ENCODE assay signal across 8 mouse cellular contexts in genomic region chr11:96828881-96829280, GRCm38 (mm10). TPM values are rescaled to one million over a fixed set of nuclear protein-coding genes. Genes with fewer than 3 reads are reported as not detected.
DNase-seq lines count a peak whose midpoint lies in the region; ATAC-seq and TF ChIP-seq lines count a peak whose summit lies in the region.

No protein-coding gene starts in this region.

- H3K9me3 ChIP-seq in kidney, postnatal 0 days (replicated peaks; ENCODE audit: low read length): no peaks in the 10 kb centered on the region
- no peaks in the 10 kb centered on the region for H3K9me3 ChIP-seq in embryonic facial prominence, embryonic 10.5 days
- H3K9me3 ChIP-seq in hindbrain, embryonic 15.5 days: no peaks in the 10 kb centered on the region
- no peaks in the 10 kb centered on the region for H3K9me3 ChIP-seq in midbrain, embryonic 15.5 days

- H3K36me3 ChIP-seq in kidney, postnatal 0 days (ENCODE audit: insufficient read depth, low read length): no peaks in the 10 kb centered on the region
- H3K36me3 ChIP-seq in embryonic facial prominence, embryonic 10.5 days (replicated peaks): peaks cover 35% of the 10 kb centered on the region
- peaks cover 2% of the 10 kb centered on the region; the same call in 1 of the 2 replicates for H3K36me3 ChIP-seq in hindbrain, embryonic 15.5 days
- peaks cover 4% of the 10 kb centered on the region for H3K36me3 ChIP-seq in midbrain, embryonic 15.5 days (replicated peaks)

- WGBS in kidney, postnatal 0 days: 8% methylated on average over 10 of the region's 10 CpGs
- WGBS in embryonic facial prominence, embryonic 10.5 days: 19% methylated on average over 10 of the region's 10 CpGs
- 22% methylated on average over 10 of the region's 10 CpGs for WGBS in hindbrain, embryonic 15.5 days
- 13% methylated on average over 10 of the region's 10 CpGs for WGBS in midbrain, embryonic 15.5 days

- no peak for TF ChIP-seq CTCF in kidney, postnatal 0 days (IDR thresholded peaks at IDR 0.05; ENCODE audit: low read depth)

- no peaks in the 10 kb centered on the region for H3K27me3 ChIP-seq in kidney, postnatal 0 days (ENCODE audit: insufficient read depth, low read length)
- H3K27me3 ChIP-seq in embryonic facial prominence, embryonic 10.5 days (replicated peaks; ENCODE audit: low read depth, poor library complexity, severe bottlenecking): no peaks in the 10 kb centered on the region
- H3K27me3 ChIP-seq in hindbrain, embryonic 15.5 days: no peaks in the 10 kb centered on the region
- no peaks in the 10 kb centered on the region for H3K27me3 ChIP-seq in midbrain, embryonic 15.5 days (replicated peaks)

- peak overlapping the region; percentile 67 for H3K4me3 ChIP-seq in kidney, postnatal 0 days (replicated peaks; ENCODE audit: low read depth, low read length)
- peak overlapping the region; percentile 76 for H3K4me3 ChIP-seq in embryonic facial prominence, embryonic 10.5 days
- peak overlapping the region; percentile 89 for H3K4me3 ChIP-seq in hindbrain, embryonic 15.5 days
- H3K4me3 ChIP-seq in midbrain, embryonic 15.5 days: peak overlapping the region; percentile 98

- H3K9ac ChIP-seq in kidney, postnatal 0 days (ENCODE audit: low read depth, low read length): peak overlapping the region; percentile 84
- H3K9ac ChIP-seq in hindbrain, embryonic 15.5 days: peak overlapping the region; percentile 83
- peak overlapping the region; percentile 80 for H3K9ac ChIP-seq in midbrain, embryonic 15.5 days

- no peak for DNase-seq in kidney, postnatal 0 days (ENCODE audit: low spot score)
- DNase-seq in kidney, postnatal 25 days: no peak
- no peak for DNase-seq in embryonic facial prominence, embryonic 10.5 days (ENCODE audit: low spot score)
- no peak for DNase-seq in yolk sac, embryonic 10.5 days (ENCODE audit: low spot score)
- DNase-seq in gastrocnemius, adult 8-10 months (ENCODE audit: low spot score in 2 of 2): no peak
- DNase-seq in layer of hippocampus, adult 8-10 months (ENCODE audit: low spot score in 2 of 2): no peak

- H3K4me2 ChIP-seq in kidney, postnatal 0 days (ENCODE audit: low read length): peak overlapping the region; percentile 79
- H3K4me2 ChIP-seq in hindbrain, embryonic 15.5 days: peak overlapping the region; percentile 86
- H3K4me2 ChIP-seq in midbrain, embryonic 15.5 days: peak overlapping the region; percentile 88

- no peak for ATAC-seq in kidney, postnatal 0 days (replicated peaks; ENCODE audit: low FRiP score, low read depth)
- ATAC-seq in hindbrain, embryonic 15.5 days (ENCODE audit: low FRiP score, low read depth): no peak
- ATAC-seq in midbrain, embryonic 15.5 days (replicated peaks): no peak

- H3K4me1 ChIP-seq in kidney, postnatal 0 days (replicated peaks; ENCODE audit: insufficient read depth, low read length): peaks cover 42% of the 10 kb centered on the region
- peaks cover 66% of the 10 kb centered on the region for H3K4me1 ChIP-seq in embryonic facial prominence, embryonic 10.5 days
- peaks cover 56% of the 10 kb centered on the region for H3K4me1 ChIP-seq in hindbrain, embryonic 15.5 days (replicated peaks)
- H3K4me1 ChIP-seq in midbrain, embryonic 15.5 days: peaks cover 55% of the 10 kb centered on the region

- peak overlapping the region; percentile 99 for H3K27ac ChIP-seq in kidney, postnatal 0 days
- H3K27ac ChIP-seq in embryonic facial prominence, embryonic 10.5 days (replicated peaks): peak overlapping the region; percentile 93
- peak overlapping the region; percentile 97 for H3K27ac ChIP-seq in hindbrain, embryonic 15.5 days (replicated peaks)
- peak overlapping the region; percentile 96 for H3K27ac ChIP-seq in midbrain, embryonic 15.5 days

RNA-seq across cellular contexts. Expression of gene Nfe2l1, which starts 0.9 kb away (rescaled TPM):
- 77.3 and 88.0 TPM in 2 replicates for polyA plus RNA-seq in kidney, postnatal 0 days (2015; fragmentation: Nextera tagmentation; extraction: Ambion mirVana)
- 65.4 and 69.9 TPM in 2 replicates for polyA plus RNA-seq in embryonic facial prominence, embryonic 10.5 days (2016; fragmentation: Nextera tagmentation; extraction: Ambion mirVana)
- 74.3 and 80.5 TPM in 2 replicates for polyA plus RNA-seq in hindbrain, embryonic 15.5 days (2015; fragmentation: Nextera tagmentation; extraction: Ambion mirVana)
- 80.9 and 81.2 TPM in 2 replicates for polyA plus RNA-seq in midbrain, embryonic 15.5 days (2015; fragmentation: Nextera tagmentation; extraction: Ambion mirVana)
- 100 to 1,000 TPM; 479 to 603 (median 495) TPM for total RNA-seq in gastrocnemius, adult 8-10 months (2022)
- total RNA-seq in layer of hippocampus, adult 8-10 months (2022): 100 to 1,000 TPM; 234 to 271 (median 260) TPM

RNA-seq across cellular contexts. Expression of gene Copz2, which starts 20.8 kb away (rescaled TPM):
- polyA plus RNA-seq in kidney, postnatal 0 days (2015; fragmentation: Nextera tagmentation; extraction: Ambion mirVana): 125 TPM in 2 replicates
- 36.2 and 37.4 TPM in 2 replicates for polyA plus RNA-seq in embryonic facial prominence, embryonic 10.5 days (2016; fragmentation: Nextera tagmentation; extraction: Ambion mirVana)
- polyA plus RNA-seq in hindbrain, embryonic 15.5 days (2015; fragmentation: Nextera tagmentation; extraction: Ambion mirVana): 21.9 and 25.9 TPM in 2 replicates
- 19.9 and 20.5 TPM in 2 replicates for polyA plus RNA-seq in midbrain, embryonic 15.5 days (2015; fragmentation: Nextera tagmentation; extraction: Ambion mirVana)
- 10 to 100 TPM; 22.9 to 30.1 (median 24.3) TPM for total RNA-seq in gastrocnemius, adult 8-10 months (2022)
- 10 to 100 TPM in 2 of 4 experiments, 1 to 10 TPM in 2; 8.2 to 11.6 (median 9.5) TPM for total RNA-seq in layer of hippocampus, adult 8-10 months (2022)

RNA-seq across cellular contexts. Expression of gene Cbx1, which starts 40.0 kb away (rescaled TPM):
- 101 and 106 TPM in 2 replicates for polyA plus RNA-seq in kidney, postnatal 0 days (2015; fragmentation: Nextera tagmentation; extraction: Ambion mirVana)
- 201 and 213 TPM in 2 replicates for polyA plus RNA-seq in embryonic facial prominence, embryonic 10.5 days (2016; fragmentation: Nextera tagmentation; extraction: Ambion mirVana)
- polyA plus RNA-seq in hindbrain, embryonic 15.5 days (2015; fragmentation: Nextera tagmentation; extraction: Ambion mirVana): 66.0 and 78.0 TPM in 2 replicates
- polyA plus RNA-seq in midbrain, embryonic 15.5 days (2015; fragmentation: Nextera tagmentation; extraction: Ambion mirVana): 70.6 and 76.7 TPM in 2 replicates
- 10 to 100 TPM; 33.3 to 37.5 (median 35.5) TPM for total RNA-seq in gastrocnemius, adult 8-10 months (2022)
- total RNA-seq in layer of hippocampus, adult 8-10 months (2022): 10 to 100 TPM; 40.1 to 52.0 (median 44.0) TPM

RNA-seq across cellular contexts. Expression of gene Snx11, which starts 51.5 kb away (rescaled TPM):
- polyA plus RNA-seq in kidney, postnatal 0 days (2015; fragmentation: Nextera tagmentation; extraction: Ambion mirVana): 17.6 and 19.8 TPM in 2 replicates
- polyA plus RNA-seq in embryonic facial prominence, embryonic 10.5 days (2016; fragmentation: Nextera tagmentation; extraction: Ambion mirVana): 22.4 and 25.5 TPM in 2 replicates
- 55.6 and 64.2 TPM in 2 replicates for polyA plus RNA-seq in hindbrain, embryonic 15.5 days (2015; fragmentation: Nextera tagmentation; extraction: Ambion mirVana)
- polyA plus RNA-seq in midbrain, embryonic 15.5 days (2015; fragmentation: Nextera tagmentation; extraction: Ambion mirVana): 47.2 and 51.1 TPM in 2 replicates
- 10 to 100 TPM in 3 of 4 experiments, 1 to 10 TPM in 1; 7.7 to 12.0 (median 11.0) TPM for total RNA-seq in gastrocnemius, adult 8-10 months (2022)
- 10 to 100 TPM; 43.8 to 60.8 (median 54.1) TPM for total RNA-seq in layer of hippocampus, adult 8-10 months (2022)
